Mouse (Mus musculus) lung, embryonic 16.5 days (tissue): ENCODE results near the gene Oas1g. TPM values are rescaled to one million over a fixed set of nuclear protein-coding genes. Genes with fewer than 3 reads are reported as not detected.
"Not testable (repeated sequence)": the region's sequence is repeated elsewhere in the genome, so short reads cannot be mapped to it uniquely, and the experiment has no call there.

Experiments used
- ATAC-seq: fragments of 200-750 bp; cut with Nextera tagmentation; 2 replicates; pipeline ENCODE4 v1.8.0; 2017; ENCODE audit warnings: low read depth, mild to moderate bottlenecking, moderate library complexity
- H3K27ac ChIP-seq: fragments of 300-500 bp; sonication (generic); 2 replicates; pipeline ENCODE4 v1.5.1; 2014; ENCODE audit warnings: mild to moderate bottlenecking, control low read depth, low read length
- H3K27me3 ChIP-seq: fragments of 300-500 bp; sonication (generic); 2 replicates; pipeline ENCODE4 v1.6.1; 2014; ENCODE audit warnings: low read depth, low read length, mixed read lengths; ENCODE audit not compliant: control insufficient read depth, insufficient read depth
- H3K36me3 ChIP-seq: fragments of 300-500 bp; sonication (generic); 2 replicates; pipeline ENCODE4 v1.6.1; 2014; ENCODE audit warnings: low read length; ENCODE audit not compliant: control insufficient read depth, insufficient read depth
- H3K4me1 ChIP-seq: fragments of 300-500 bp; sonication (generic); replicated peaks from 2 replicates; pipeline ENCODE4 v1.6.1; 2014; ENCODE audit warnings: low read length, mixed read lengths; ENCODE audit not compliant: control insufficient read depth, insufficient read depth
- H3K4me2 ChIP-seq: fragments of 300-500 bp; sonication (generic); 2 replicates; pipeline ENCODE4 v1.6.1; 2014; ENCODE audit warnings: low read depth, low read length, control low read depth
- H3K4me3 ChIP-seq: fragments of 300-500 bp; sonication (generic); 2 replicates; pipeline ENCODE4 v1.5.1; 2014; ENCODE audit warnings: mild to moderate bottlenecking, low read length, control low read depth
- H3K9ac ChIP-seq: fragments of 300-500 bp; sonication (generic); 2 replicates; pipeline ENCODE4 v1.6.1; 2014; ENCODE audit warnings: low read length, control low read depth
- H3K9me3 ChIP-seq: fragments of 300-500 bp; sonication (generic); 2 replicates; pipeline ENCODE4 v1.6.1; 2016; ENCODE audit warnings: low read length; ENCODE audit not compliant: control insufficient read depth
- WGBS: fragments of 180-500 bp; shearing (Covaris S2); extraction: QIAGEN DNeasy Blood & Tissue Kit; methylation state at CpG from one replicate; pipeline ENCODE4 v1.1.7; 2014; 5-methylcytosine and 5-hydroxymethylcytosine counted together
- polyA plus RNA-seq: library from polyadenylated mRNA; unstranded; fragments of >200 nt; fragmentation: Nextera tagmentation; extraction: Ambion mirVana; gene quantifications from 2 replicates; pipeline ENCODE4 v1.2.1, GENCODE M21; 2015

Oas1g gene
- polyA plus RNA-seq, 1 experiment from 2014 or later, result 0.20 TPM

- H3K4me1 ChIP-seq, H3K9me3 ChIP-seq, H3K4me3 ChIP-seq, H3K27ac ChIP-seq, H3K36me3 ChIP-seq, H3K27me3 ChIP-seq, H3K9ac ChIP-seq, ATAC-seq, H3K4me2 ChIP-seq: not testable (repeated sequence)
- WGBS, result 59% methylated on average over 2 of the region's 3 CpGs
Observed at GRCm38 (mm10) chr5:120876839-120877238, 10.6 kb downstream of the Oas1g start.

- ATAC-seq, result no peak
- no peaks in the 10 kb centered on the region for H3K36me3 ChIP-seq
- H3K27me3 ChIP-seq, result no peaks in the 10 kb centered on the region; the same call in 1 of the 2 replicates
- no peaks in the 10 kb centered on the region for H3K4me1 ChIP-seq
- WGBS, result 41% methylated on average over 2 of the region's 2 CpGs
- H3K9ac ChIP-seq, result no peak overlapping the region
- no peak overlapping the region for H3K4me3 ChIP-seq
- H3K4me2 ChIP-seq, result no peak overlapping the region
- no peak overlapping the region for H3K27ac ChIP-seq
- no peaks in the 10 kb centered on the region for H3K9me3 ChIP-seq
Observed at GRCm38 (mm10) chr5:120871469-120871868, 15.9 kb downstream of the Oas1g start.

GRCm38 (mm10) chr5:120870782-120871181 is 16.6 kb downstream of the Oas1g start:
- H3K27ac ChIP-seq, result no peak overlapping the region
- no peaks in the 10 kb centered on the region for H3K36me3 ChIP-seq
- no peaks in the 10 kb centered on the region; the same call in 1 of the 2 replicates for H3K27me3 ChIP-seq
- no peak overlapping the region for H3K4me3 ChIP-seq
- WGBS, result 56% methylated on average over 7 of the region's 7 CpGs
- H3K4me2 ChIP-seq, result no peak overlapping the region
- ATAC-seq, result no peak
- H3K4me1 ChIP-seq, result no peaks in the 10 kb centered on the region
- H3K9me3 ChIP-seq, result no peaks in the 10 kb centered on the region
- H3K9ac ChIP-seq, result no peak overlapping the region

DNA sequence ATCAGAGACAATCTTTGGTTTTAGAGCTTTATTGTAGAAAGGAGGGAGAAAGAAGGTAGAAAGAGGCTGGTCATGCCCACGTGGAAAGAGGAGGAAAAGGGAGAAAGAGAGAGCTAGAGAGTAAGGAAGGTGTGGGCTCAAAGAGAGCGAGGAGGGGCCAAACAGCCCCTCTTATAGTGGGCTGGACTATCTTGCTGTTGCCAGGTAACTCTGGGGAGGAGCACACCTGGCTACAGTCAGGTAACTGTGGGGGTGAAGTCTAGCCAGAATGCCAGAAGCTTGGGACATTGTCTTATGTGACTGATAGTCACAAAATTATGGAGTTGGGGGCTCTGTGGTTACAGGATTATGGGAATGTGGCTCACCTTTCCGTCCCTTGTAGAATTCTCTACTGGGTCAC is 17.3 kb downstream of the Oas1g start:
- H3K27ac ChIP-seq, result no peak overlapping the region
- no peak overlapping the region for H3K9ac ChIP-seq
- H3K27me3 ChIP-seq, result no peaks in the 10 kb centered on the region; the same call in 1 of the 2 replicates
- H3K4me1 ChIP-seq, result no peaks in the 10 kb centered on the region
- H3K4me3 ChIP-seq, result no peak overlapping the region
- no peaks in the 10 kb centered on the region for H3K36me3 ChIP-seq
- ATAC-seq, result no peak
- no peak overlapping the region for H3K4me2 ChIP-seq
- 40% methylated on average over 3 of the region's 3 CpGs for WGBS
- no peaks in the 10 kb centered on the region for H3K9me3 ChIP-seq

DNA sequence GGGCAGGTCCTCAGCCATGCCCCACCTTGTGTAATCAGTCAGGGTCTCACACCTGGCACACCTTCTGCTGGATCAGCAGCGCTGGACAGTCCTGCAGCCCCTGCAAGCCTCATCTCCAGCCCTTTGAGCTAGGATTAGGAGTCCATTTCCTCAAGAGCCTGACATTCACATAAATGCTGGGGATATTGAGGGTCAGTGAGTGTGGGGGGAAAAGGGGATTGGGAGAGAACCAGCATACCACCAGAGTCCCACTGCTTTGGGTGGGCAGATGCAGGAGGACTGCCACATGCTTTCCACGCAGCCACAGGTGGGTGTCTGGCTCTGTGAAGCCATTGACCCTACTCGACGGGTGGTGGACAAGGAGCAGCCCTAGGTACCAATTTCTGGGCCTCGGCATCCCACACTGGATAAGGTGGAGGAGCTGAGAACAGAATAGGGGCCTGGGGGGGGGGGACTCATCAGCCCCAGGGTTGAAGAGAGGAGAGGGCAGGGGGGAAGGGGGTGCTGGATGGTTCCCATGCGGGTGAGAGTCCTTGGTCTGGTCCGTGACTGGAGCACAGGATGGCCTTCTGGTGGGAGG is 17.9 kb downstream of the Oas1g start:
- Histone ChIP-seq H3K9me3 (no peaks in the 10 kb centered on the region), H3K27me3 (no peaks in the 10 kb centered on the region; the same call in 1 of the 2 replicates), H3K4me3 (no peak overlapping the region), H3K27ac (no peak overlapping the region), H3K9ac (no peak overlapping the region), H3K4me1 (no peaks in the 10 kb centered on the region), H3K4me2 (no peak overlapping the region), H3K36me3 (no peaks in the 10 kb centered on the region)
- WGBS, result 82% methylated on average over 7 of the region's 7 CpGs
- ATAC-seq, result no peak

DNA sequence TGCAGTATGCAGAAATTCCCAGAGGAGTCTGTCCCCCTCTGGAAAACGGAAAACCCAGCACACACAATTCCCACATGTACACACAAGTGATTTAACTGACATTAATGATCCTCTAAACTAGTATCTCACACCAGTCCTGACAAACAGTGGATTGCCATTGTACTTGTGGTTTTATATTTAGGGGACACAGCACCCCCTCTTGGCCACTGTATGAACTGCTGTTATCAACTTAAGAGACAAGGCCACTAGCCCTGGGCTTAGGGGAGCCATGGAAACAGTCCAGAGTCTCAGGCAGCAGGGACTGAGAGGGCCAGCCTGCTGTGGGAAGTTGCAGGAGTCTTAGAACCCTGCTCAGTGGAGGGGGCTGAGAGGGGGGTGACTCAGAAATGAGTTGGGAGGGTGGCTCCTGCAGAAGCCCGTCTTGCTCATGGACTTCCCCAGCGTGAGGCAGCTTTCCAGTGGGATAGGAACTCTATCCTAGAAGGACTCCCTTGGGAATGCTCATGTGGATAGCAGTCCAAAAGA is 22.0 kb downstream of the Oas1g start:
- no peak overlapping the region for H3K4me2 ChIP-seq
- H3K9me3 ChIP-seq, result no peaks in the 10 kb centered on the region
- H3K4me1 ChIP-seq, result no peaks in the 10 kb centered on the region
- no peak overlapping the region for H3K27ac ChIP-seq
- no peaks in the 10 kb centered on the region for H3K36me3 ChIP-seq
- WGBS, result 58% methylated on average over 3 of the region's 3 CpGs
- no peak for ATAC-seq
- H3K27me3 ChIP-seq, result no peaks in the 10 kb centered on the region
- no peak overlapping the region for H3K9ac ChIP-seq
- no peak overlapping the region for H3K4me3 ChIP-seq

- Histone ChIP-seq H3K4me1 (no peaks in the 10 kb centered on the region), H3K36me3 (no peaks in the 10 kb centered on the region), H3K4me2 (no peak within 1 kb of the TSS), H3K4me3 (no peak within 1 kb of the TSS), H3K9me3 (no peaks in the 10 kb centered on the region), H3K27me3 (no peaks in the 10 kb centered on the region), H3K9ac (no peak within 1 kb of the TSS), H3K27ac (no peak within 1 kb of the TSS)
- WGBS, result 29% methylated on average over 4 of the region's 4 CpGs
- ATAC-seq, result no peak
Observed at GRCm38 (mm10) chr5:120861121-120861520, 26.3 kb downstream of the Oas1g start, which contains the start of gene Oas1h. Gene Oas1h, plus strand, starts transcription at chr5:120861421.

- Histone ChIP-seq H3K27ac (no peak overlapping the region), H3K9me3 (peaks cover 2% of the 10 kb centered on the region), H3K36me3 (no peaks in the 10 kb centered on the region), H3K9ac (no peak overlapping the region), H3K4me1 (no peaks in the 10 kb centered on the region), H3K4me2 (no peak overlapping the region), H3K27me3 (no peaks in the 10 kb centered on the region), H3K4me3 (no peak overlapping the region)
- 63% methylated on average over 2 of the region's 2 CpGs for WGBS
- ATAC-seq, result no peak
Observed at GRCm38 (mm10) chr5:120859241-120859640, 28.2 kb downstream of the Oas1g start.

GRCm38 (mm10) chr5:120849601-120850136 is 37.7 kb downstream of the Oas1g start:
- H3K9ac ChIP-seq, result no peak overlapping the region
- H3K9me3 ChIP-seq, result peaks cover 5% of the 10 kb centered on the region
- H3K4me1 ChIP-seq, result no peaks in the 10 kb centered on the region
- H3K4me2 ChIP-seq, result no peak overlapping the region
- 57% methylated on average over 3 of the region's 3 CpGs for WGBS
- no peaks in the 10 kb centered on the region for H3K36me3 ChIP-seq
- no peak for ATAC-seq
- H3K27ac ChIP-seq, result no peak overlapping the region
- H3K27me3 ChIP-seq, result no peaks in the 10 kb centered on the region
- H3K4me3 ChIP-seq, result no peak overlapping the region
